Mouse (Mus musculus): ENCODE data around the gene Myo16.

GRCm38 (mm10) chr8:10419726-10420125, 266.0 kb downstream of the Myo16 start:
- no peak for TF ChIP-seq CTCF (IDR thresholded peaks at IDR 0.05; ENCODE audit: extremely low read depth, insufficient read length, insufficient replicate concordance, low read depth, low read length)
- no peak for TF ChIP-seq POLR2A (IDR thresholded peaks at IDR 0.05; ENCODE audit: low read depth, low read length)

Data from small intestine, adult 2 months (tissue).